8 mouse cellular contexts compared by ENCODE assay signal in the genomic region with DNA sequence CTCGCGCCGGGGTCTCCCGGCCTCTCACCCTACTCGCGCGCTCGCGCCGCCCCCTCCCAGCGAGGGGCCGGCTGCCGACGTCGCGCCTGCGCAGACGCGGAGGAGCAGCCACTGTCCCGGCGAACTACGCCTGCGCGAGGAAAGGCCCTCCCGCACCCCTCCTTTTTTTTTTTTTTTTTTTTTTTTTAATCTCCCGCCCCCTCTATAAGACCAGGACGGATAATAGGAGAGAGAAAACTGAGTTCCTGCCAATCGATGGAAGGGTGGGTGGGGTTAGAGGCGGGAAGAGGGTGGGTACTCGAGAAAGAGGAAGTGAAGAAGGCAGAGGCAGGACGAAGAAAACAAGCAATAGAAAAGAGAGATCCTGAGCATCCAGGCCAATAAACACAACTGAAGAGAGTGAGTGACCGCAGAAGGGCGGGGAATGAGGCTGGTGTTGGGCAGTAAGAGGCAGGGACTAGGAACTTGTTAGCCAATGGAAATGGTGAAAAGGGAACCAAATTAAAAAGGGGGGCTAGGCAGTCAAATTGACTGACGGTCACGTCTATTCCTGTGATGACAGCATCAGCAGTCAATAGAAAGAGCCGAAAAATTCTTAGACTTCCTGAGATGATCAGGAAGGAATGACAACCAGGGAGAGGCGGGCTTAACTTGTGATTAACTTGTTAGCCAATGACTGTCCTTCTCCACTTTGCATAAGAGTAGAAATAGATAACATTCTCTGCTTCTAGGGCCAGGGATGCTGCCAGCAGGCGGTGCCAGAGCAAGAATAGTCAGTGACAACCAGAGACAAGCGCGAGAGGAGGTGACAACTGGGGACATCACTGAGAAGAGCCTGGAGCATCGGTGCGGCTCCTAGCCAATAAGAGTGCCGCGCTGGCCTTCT. TPM values are rescaled to one million over a fixed set of nuclear protein-coding genes. Genes with fewer than 3 reads are reported as not detected.
DNase-seq lines count a peak whose midpoint lies in the region; ATAC-seq and TF ChIP-seq lines count a peak whose summit lies in the region.

A gene (plus strand): TSS at position 338 of the 886 bp plus-strand sequence.

- under 1% methylated on average over 44 of the region's 44 CpGs for WGBS in forebrain, embryonic 16.5 days
- under 1% methylated on average over 33 of the region's 44 CpGs for WGBS in lung, embryonic 14.5 days
- under 1% methylated on average over 43 of the region's 44 CpGs for WGBS in olfactory bulb, adult 2 months
- WGBS in thymus, adult 2 months, result under 1% methylated on average over 44 of the region's 44 CpGs

- H3K27me3 ChIP-seq in G1E (ENCODE audit: insufficient read depth, low read length), result no peaks in the 10 kb centered on the region
- no peaks in the 10 kb centered on the region for H3K27me3 ChIP-seq in forebrain, embryonic 16.5 days (replicated peaks; ENCODE audit: control insufficient read depth, insufficient read depth, low read length)
- H3K27me3 ChIP-seq in lung, embryonic 14.5 days (ENCODE audit: insufficient read depth, low read length), result no peaks in the 10 kb centered on the region
- no peaks in the 10 kb centered on the region for H3K27me3 ChIP-seq in thymus, adult 2 months (ENCODE audit: control insufficient read depth, insufficient read depth, low read length)

- peak; percentile 32; the same call in 1 of the 2 replicates for TF ChIP-seq POLR2A in olfactory bulb, adult 2 months (IDR thresholded peaks at IDR 0.05; ENCODE audit: insufficient read depth, low read depth, low read length)
- no peak for TF ChIP-seq POLR2A in thymus, adult 2 months (IDR thresholded peaks at IDR 0.05; ENCODE audit: control insufficient read depth, extremely low read depth, insufficient read depth, low read length, poor library complexity)

- intact Hi-C loops in heart, postnatal 36 days (cut with DNase I), result no loop called here

- peak within 1 kb of the TSS; percentile 99 for H3K4me2 ChIP-seq in forebrain, embryonic 16.5 days (ENCODE audit: low read length)
- peak within 1 kb of the TSS; percentile 96 for H3K4me2 ChIP-seq in lung, embryonic 14.5 days

- H3K4me3 ChIP-seq in G1E (ENCODE audit: low read depth, low read length), result peak within 1 kb of the TSS; percentile 76
- peak within 1 kb of the TSS; percentile 94 for H3K4me3 ChIP-seq in forebrain, embryonic 16.5 days (replicated peaks; ENCODE audit: low read length)
- peak within 1 kb of the TSS; percentile 89 for H3K4me3 ChIP-seq in layer of hippocampus, adult 2 months
- peak within 1 kb of the TSS; percentile 74 for H3K4me3 ChIP-seq in lung, embryonic 14.5 days (ENCODE audit: low read depth, low read length)
- H3K4me3 ChIP-seq in olfactory bulb, adult 2 months (ENCODE audit: insufficient read depth, low read depth, low read length), result peak within 1 kb of the TSS; percentile 60
- H3K4me3 ChIP-seq in thymus, adult 2 months (ENCODE audit: control insufficient read depth, insufficient read depth, low read length), result peak within 1 kb of the TSS; percentile 81

- peaks cover 26% of the 10 kb centered on the region for H3K36me3 ChIP-seq in G1E (replicated peaks)
- no peaks in the 10 kb centered on the region for H3K36me3 ChIP-seq in forebrain, embryonic 16.5 days (ENCODE audit: control insufficient read depth, insufficient read depth)
- H3K36me3 ChIP-seq in lung, embryonic 14.5 days (ENCODE audit: insufficient read depth), result peaks cover 10% of the 10 kb centered on the region
- peaks cover 2% of the 10 kb centered on the region for H3K36me3 ChIP-seq in thymus, adult 2 months (ENCODE audit: control insufficient read depth, insufficient read depth, low read length)

- TF ChIP-seq CTCF in G1E (IDR thresholded peaks at IDR 0.05; ENCODE audit: low read depth, low read length), result no peak
- peak; percentile 75 for TF ChIP-seq CTCF in layer of hippocampus, adult 2 months (conservative IDR thresholded peaks at IDR 0.05)
- peak; percentile 66 for TF ChIP-seq CTCF in lung, embryonic 14.5 days (IDR thresholded peaks at IDR 0.05; ENCODE audit: low read depth)
- peak; percentile 24; the same call in 1 of the 2 replicates for TF ChIP-seq CTCF in olfactory bulb, adult 2 months (IDR thresholded peaks at IDR 0.05; ENCODE audit: insufficient read depth, low read depth, low read length)
- TF ChIP-seq CTCF in thymus, adult 2 months (IDR thresholded peaks at IDR 0.05; ENCODE audit: borderline replicate concordance, control insufficient read depth, extremely low read depth, insufficient read depth, low read length, poor library complexity), result peak; percentile 52; the same call in 1 of the 2 replicates

- H3K9me3 ChIP-seq in G1E (replicated peaks), result no peaks in the 10 kb centered on the region
- H3K9me3 ChIP-seq in forebrain, embryonic 16.5 days (ENCODE audit: control insufficient read depth, low read length), result no peaks in the 10 kb centered on the region
- no peaks in the 10 kb centered on the region for H3K9me3 ChIP-seq in lung, embryonic 14.5 days (ENCODE audit: low read depth, low read length)

- ATAC-seq in G1E (ENCODE audit: extremely low read depth, insufficient number of reproducible peaks, low FRiP score, poor library complexity, severe bottlenecking), result peak; percentile 90
- peak; percentile 96 for ATAC-seq in forebrain, embryonic 16.5 days
- ATAC-seq in lung, embryonic 14.5 days (ENCODE audit: insufficient read depth), result peak; percentile 95

- H3K4me1 ChIP-seq in G1E (ENCODE audit: insufficient read depth, low read depth, low read length), result peaks cover 67% of the 10 kb centered on the region
- peaks cover 30% of the 10 kb centered on the region for H3K4me1 ChIP-seq in forebrain, embryonic 16.5 days (replicated peaks; ENCODE audit: control insufficient read depth, insufficient read depth, low read length)
- H3K4me1 ChIP-seq in lung, embryonic 14.5 days (ENCODE audit: insufficient read depth), result peaks cover 7% of the 10 kb centered on the region
- peaks cover 11% of the 10 kb centered on the region for H3K4me1 ChIP-seq in olfactory bulb, adult 2 months (ENCODE audit: control insufficient read depth, insufficient read depth, low read length)
- peaks cover 44% of the 10 kb centered on the region for H3K4me1 ChIP-seq in thymus, adult 2 months (replicated peaks; ENCODE audit: control insufficient read depth, insufficient read depth, low read length)

- H3K9ac ChIP-seq in forebrain, embryonic 16.5 days (replicated peaks; ENCODE audit: low read depth, low read length), result peak within 1 kb of the TSS; percentile 92
- peak within 1 kb of the TSS; percentile 86 for H3K9ac ChIP-seq in lung, embryonic 14.5 days

- H3K27ac ChIP-seq in forebrain, embryonic 16.5 days (ENCODE audit: low read length), result peak within 1 kb of the TSS; percentile 89
- peak within 1 kb of the TSS; percentile 92 for H3K27ac ChIP-seq in layer of hippocampus, adult 2 months
- peak within 1 kb of the TSS; percentile 82 for H3K27ac ChIP-seq in lung, embryonic 14.5 days (ENCODE audit: low read depth)
- H3K27ac ChIP-seq in olfactory bulb, adult 2 months (ENCODE audit: insufficient read depth, low read depth, low read length), result peak within 1 kb of the TSS; percentile 77
- peak within 1 kb of the TSS; percentile 89 for H3K27ac ChIP-seq in thymus, adult 2 months (ENCODE audit: control insufficient read depth, insufficient read depth, low read length)

- peak; percentile 93 for DNase-seq in G1E (ENCODE audit: low spot score)
- peak; percentile 94 to 96 for DNase-seq in cerebellum, adult 18-20 months
- DNase-seq in heart, postnatal 36 days, result peak; percentile 91 to 93
- DNase-seq in layer of hippocampus, adult 2 months (ENCODE audit: low spot score in 2 of 2), result peak; percentile 92 to 98
- DNase-seq in lung, embryonic 14.5 days, result peak; percentile 97
- DNase-seq in thymus, adult 2 months, result peak; percentile 93

RNA-seq across cellular contexts. Expression of the gene that starts here (rescaled TPM):
- total RNA-seq in G1E (2014; fragmentation: Nextera tagmentation) (2.6 TPM in 1 of 2 replicates, not detected in the other), G1E (2017) (2.8 TPM in 2 replicates)
- polyA plus RNA-seq in G1E (2012), result 0.44 and 0.94 TPM in 2 replicates
- 4.1 and 8.3 TPM in 2 replicates for polyA plus RNA-seq in forebrain, embryonic 16.5 days (2015; fragmentation: Nextera tagmentation; extraction: Ambion mirVana)
- total RNA-seq in heart, postnatal 36 days (2021), result 1 to 10 TPM; 2.4 to 2.5 TPM
- total RNA-seq in layer of hippocampus, adult 2 months (2021), result 1 to 10 TPM; 1.3 to 1.9 TPM
- polyA plus RNA-seq in lung, embryonic 14.5 days (2014; fragmentation: Nextera tagmentation; extraction: Ambion mirVana), result 8.6 and 12.2 TPM in 2 replicates
- not detected in 2 replicates for polyA plus RNA-seq in olfactory bulb, adult 2 months (2012; ENCODE audit: insufficient read depth, insufficient read length, low replicate concordance, missing spikeins)
- polyA plus RNA-seq in thymus, adult 2 months (2012; rRNA removed), result 10.7 and 12.3 TPM in 2 replicates

Comparison
In these comparisons a context has a peak if more than half of its experiments do, and no peak if none do; other contexts are left out.
1. Peak in every context shown above with its lines: DNase-seq, ATAC-seq, H3K4me3 ChIP-seq and H3K27ac ChIP-seq.